Mouse (Mus musculus): ENCODE measurements around the gene Mif4gd. TPM values are rescaled to one million over a fixed set of nuclear protein-coding genes. Genes with fewer than 3 reads are reported as not detected.
"Not testable (repeated sequence)": the region's sequence is repeated elsewhere in the genome, so short reads cannot be mapped to it uniquely, and the experiment has no call there.

Mif4gd gene
- total RNA-seq (2021) = 10 to 100 TPM; 51.1 to 54.2 TPM
- long read RNA-seq, experiment 1, transcript Mif4gd-201 (6 exons, 1,372 nt) = major isoform, 22 of 32 reads
- long read RNA-seq, experiment 1, partial matches to known transcripts = 1 of 32 reads
- long read RNA-seq, experiment 1, other reads (novel, unspliced or antisense) = 8 of 32 reads
- long read RNA-seq, experiment 2, transcript Mif4gd-201 (6 exons, 1,372 nt) = major isoform, 14 of 21 reads
- long read RNA-seq, experiment 2, partial matches to known transcripts = 2 of 21 reads
- long read RNA-seq, experiment 2, other reads (novel, unspliced or antisense) = 4 of 21 reads

DNA sequence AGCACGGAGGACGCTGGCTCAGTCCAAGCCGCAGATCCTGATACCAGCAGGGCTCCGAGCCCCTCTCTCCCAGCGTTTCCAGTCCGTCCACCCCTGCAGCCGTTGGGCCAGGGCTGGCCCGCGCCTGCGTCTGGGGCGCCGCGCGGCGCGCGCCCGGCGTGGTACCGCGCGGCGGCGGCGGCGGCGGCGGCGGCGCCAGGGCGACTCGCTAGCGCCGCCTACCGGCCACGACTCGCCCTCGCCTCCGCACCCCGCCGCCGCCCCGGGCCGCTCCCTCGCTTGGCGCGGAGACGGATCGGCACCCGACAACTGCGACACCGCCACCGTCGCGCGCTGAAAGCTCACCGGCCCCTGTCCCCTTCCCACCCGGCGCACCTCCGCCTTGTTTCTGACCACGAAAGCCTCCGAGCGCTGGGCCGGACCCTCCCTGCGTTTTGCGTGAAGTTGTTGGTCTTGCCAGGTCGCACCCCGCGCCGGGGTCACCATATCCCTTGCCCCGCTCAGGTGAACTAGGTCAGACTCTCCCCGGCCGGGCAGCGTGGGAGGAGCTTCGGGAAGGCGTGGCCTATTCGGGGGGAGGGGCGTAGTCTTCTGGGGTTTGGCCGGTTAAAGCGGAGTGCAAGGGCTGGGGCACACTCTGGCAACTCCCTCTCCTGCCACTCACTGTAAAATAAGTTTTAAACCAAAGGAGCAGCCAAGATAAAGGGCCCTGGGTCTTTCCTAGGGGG, at the start of gene Mif4gd:
TSS of gene Mif4gd (minus strand) at position 560 of the 728 bp plus-strand sequence.
- peak; percentile 95 to 98 for DNase-seq

DNA sequence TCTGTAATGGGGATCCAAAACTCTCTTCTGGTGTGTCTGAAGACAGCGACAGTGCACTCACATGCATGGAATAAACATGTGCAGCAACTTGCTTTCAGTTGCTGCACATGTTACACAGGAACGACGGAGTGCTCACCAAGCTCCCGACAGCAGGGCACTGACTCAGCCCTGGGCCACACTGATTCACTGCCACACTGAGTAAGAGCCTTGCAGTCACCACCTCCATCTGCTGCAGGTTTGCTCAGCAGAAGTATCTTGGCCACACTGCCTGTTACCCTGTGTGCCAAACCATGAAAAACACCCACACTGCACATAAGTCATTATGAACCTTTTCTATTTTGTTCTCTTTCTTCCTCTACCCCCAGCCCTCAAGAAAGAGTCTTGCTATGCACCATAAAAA, 47.6 kb upstream of the Mif4gd start:
- DNase-seq = no peak

DNA sequence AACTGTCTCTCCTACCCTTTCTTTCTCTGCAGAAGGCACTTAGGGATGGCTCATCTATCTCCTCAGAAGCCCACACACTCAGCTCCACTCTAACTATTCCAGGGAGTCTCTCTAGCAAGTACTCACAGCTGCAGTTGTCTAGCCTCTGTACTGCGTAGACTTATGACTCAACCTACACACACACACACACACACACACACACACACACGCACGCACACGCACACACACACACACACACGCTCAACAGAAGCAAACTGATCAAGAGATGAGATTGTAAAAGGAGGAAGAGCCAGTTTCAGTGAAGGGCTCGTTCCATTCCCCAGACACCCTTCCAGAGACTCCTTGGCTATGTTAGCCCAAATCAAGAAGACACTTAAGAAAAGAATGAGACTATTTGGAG, 45.8 kb upstream of the Mif4gd start:
- DNase-seq = no peak

DNA sequence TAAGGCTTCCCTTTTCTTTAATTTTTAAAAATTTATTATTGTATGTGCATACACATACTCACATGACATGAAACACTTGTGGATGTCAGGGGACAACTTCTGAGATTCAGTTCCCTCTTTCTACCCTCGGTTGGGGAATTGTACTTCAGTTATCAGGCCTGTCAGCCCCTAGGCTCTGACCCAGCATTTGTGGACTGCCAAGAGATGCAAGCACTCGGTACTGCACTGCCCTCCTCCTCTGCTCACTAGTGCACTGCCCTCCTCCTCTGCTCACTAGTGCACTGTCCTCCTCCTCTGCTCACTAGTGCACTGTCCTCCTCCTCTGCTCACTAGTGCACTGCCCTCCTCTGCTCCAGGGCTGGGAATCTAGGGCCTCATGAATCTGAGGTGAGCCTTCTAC, 41.4 kb upstream of the Mif4gd start:
- DNase-seq = no peak

DNA sequence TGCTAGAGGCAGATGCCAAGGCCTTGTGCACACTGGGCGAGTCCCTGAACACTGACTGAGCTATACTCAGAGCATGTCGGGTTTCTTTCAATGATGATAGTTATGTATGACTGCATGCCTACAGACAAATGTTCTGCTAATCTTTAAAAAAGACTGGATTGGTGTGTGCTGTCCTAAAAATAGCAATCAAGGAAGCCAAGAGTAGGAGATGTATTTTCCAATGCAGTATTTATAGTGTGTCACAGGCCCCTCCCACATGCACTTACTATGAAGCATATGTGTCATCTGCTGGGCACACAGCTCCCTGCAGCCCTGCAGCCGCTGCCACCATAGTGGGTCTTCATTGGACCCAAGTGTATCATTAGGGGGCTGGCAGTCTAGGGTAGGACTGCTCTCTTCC, 40.4 kb upstream of the Mif4gd start:
- DNase-seq = peak in 1 of 2 experiments; percentile 37

DNA sequence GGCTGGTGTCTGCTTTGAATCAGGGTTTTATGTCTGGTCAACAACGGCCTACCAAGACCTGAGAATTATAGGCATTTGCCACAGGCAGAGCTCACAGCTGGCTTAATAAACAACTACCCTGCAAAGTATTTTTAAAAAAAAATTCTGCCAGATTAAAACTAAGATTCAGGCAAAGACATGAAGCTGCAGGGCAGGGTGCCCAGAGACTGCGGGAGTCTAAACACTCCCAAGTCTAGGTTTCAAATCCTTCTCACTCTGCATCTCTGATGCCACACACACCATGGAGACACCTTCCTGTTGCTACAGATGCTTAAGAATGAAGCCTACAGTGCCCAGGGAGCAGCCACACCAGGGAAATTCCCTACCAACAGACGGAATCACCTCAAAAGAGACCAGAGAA, 38.9 kb upstream of the Mif4gd start:
- DNase-seq = no peak

DNA sequence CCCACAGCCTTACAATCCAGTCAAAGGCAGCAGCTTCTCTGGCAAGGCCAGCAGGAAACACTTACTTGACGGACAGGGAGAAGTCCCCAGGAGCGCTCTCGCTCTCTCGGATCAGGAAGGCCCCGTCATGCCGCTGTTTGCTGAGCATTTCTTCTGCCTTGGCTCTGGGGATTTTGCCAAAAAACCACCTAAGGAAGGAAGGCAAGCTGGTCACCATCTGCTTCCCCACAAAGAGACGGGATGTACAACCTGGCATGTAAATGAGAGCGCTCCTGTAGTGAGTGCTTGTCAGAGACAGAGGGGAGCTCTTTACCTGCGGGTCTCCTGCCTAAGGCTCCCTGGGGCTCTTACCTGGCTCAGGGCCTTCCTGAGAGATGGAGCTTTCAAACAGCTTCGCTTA, 36.9 kb upstream of the Mif4gd start:
- DNase-seq = no peak

DNA sequence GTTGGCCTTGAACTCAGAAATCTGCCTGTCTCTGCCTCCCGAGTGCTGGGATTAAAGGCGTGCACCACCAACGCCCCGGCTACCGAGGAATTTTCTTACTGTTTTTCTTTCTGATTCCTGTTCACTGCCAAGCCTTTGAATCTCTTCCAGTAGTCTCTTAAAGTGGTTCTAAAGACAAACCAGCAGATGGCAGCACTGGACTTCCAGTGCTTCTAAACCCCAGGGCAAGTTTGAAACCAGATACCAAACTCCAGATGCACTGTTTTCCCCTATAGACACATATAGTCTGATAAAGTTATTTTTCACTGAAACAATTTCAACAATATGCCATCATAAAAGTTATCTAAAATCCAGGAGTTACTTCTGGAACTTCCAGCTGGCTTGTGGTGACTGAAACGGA, 34.7 kb upstream of the Mif4gd start:
- peak; percentile 69 to 82 for DNase-seq

DNA sequence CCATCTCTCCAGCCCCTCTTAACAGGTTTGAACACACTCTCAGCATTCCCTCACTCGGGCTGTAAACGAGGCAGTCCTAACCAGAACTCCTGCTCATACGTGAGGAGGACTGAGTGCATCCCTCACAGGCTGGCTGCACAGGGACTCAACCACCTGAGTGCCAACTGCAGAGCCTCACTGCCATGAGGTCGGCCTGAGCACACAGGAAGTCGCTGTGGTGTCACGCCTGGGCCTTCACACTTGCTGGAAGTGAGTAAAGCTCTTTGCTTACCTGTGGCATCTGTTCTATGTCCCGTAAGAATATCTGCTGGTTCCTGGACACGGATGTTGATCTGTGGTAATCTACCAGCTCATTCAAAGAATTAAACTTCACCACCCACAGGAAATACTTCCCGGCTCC, 33.7 kb upstream of the Mif4gd start:
- DNase-seq = no peak

DNA sequence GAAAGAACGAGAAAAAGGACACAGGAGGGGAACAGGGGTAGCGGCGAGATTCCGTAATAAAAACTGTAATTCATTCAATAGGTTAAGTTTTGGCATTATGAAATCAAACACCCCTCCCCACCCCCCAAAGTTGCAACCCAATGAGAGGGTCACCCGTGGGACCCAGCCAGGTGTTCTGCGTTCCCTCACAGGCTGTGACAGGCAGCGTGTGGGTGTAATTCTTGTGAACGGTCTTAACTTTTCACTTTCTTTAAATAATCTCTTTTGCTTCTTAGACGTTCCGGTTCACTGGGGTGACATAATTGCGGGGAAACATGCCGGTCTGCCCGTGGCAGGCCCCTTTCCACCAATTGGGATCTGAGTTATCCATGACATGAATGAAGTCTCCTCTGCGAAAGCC, 32.7 kb upstream of the Mif4gd start:
- DNase-seq = not testable (repeated sequence)

DNA sequence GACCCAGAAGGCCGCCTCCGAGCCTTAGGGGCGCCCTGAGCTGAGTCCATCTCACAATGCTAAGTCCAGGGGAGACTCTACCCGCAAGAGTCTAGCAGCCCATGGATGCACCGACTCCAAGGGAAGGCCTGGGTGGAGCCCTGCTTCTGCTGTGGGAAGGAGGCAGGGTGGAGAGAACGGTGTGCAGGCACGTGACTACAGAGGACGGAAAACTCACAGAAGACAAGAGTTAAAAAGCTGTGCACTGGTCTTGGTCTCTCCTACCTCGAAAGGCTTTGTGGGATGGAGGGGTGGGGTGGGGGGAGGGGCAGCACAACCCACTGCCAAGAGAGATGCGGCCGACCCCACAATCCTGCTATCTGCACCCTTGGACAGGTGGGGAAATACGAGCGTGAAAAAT, 31.5 kb upstream of the Mif4gd start:
- DNase-seq = no peak

DNA sequence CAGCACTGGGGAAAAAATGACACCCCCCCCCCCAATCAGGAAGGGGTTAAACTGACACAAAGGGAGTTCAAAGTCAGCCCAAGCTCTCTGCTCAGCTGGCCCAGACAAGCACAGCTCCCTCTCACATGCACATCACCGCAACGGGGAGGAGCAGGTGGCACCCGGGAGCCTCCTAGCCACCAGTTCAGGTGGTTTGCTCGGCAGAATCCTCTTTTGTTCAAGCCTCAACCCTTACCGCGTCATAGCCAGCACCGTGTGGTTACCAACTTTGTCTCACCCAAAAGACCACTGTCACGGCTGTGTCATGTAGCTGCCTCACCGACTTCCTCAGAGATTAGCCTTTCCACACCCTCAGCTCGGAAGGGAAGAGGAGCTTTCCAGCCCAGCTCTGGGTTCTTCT, 30.5 kb upstream of the Mif4gd start:
- DNase-seq = no peak

DNA sequence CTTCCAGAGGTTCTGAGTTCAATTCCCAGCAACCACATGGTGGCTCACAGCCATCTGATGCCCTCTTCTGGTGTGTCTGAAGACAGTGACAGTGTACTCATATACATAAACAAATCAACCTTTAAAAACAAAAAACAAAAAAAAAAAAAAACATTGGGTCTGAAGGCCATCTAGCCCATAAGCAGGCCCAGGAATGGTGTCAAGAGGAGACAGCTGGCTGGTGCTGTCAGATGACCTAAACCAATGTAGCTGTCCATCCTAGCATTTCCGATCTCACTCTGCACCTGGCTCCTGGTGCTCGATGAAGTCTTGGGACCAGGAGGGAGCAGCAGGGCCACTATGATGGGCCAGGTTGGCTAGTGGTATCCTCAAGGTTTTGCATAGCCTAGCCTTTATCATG, 29.9 kb upstream of the Mif4gd start:
- no peak for DNase-seq

DNA sequence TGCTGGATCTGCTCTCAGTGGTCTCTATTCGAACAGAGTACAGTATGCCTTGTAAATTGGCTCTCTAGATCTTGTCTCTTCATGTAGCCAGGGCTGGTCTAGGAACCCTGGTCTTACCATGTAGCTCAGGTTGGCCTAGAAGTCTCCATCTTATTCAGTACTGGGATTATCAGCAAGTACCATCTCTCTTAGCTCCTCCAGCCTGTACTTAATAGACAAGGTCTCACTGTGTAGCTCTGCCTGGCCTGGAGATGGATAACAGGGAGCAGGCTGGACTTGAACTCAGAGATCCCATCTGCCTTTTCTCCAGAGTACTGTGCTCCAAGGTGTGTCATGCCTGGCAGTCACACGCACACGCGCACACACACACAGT, 28.9 kb upstream of the Mif4gd start:
- no peak for DNase-seq

DNA sequence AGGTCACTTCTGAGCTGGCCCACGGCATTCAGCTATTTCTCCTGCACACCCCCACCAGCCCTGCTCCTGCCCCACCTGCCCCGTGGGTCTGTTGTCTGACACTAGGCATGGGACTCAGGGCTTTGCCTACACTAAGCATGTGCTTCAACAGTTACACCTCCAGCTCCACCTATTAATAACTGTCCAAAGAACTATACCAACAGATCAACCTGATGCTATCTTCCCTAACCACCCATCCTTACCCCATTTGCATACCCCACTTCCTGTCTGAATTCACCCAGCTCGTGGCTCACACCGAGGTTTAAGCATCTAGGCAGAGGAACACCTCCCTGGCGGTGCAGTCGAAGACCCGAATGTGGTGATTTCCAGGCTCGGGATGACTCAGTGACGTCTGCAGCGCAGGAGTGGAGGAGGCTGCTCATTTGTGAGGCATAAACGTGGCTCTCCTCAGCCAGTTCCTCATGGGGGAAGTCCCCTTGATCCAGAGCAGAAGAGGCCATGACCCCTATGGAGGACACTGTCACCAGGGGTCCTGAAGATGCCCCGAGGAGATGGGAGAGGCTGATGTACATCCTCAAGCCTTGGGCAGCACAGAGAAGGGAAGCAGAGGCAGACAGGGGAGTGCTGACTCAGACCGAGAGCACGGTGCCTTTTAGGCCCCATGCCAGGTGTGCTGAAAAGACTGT, 28.4 kb upstream of the Mif4gd start:
- peak in 1 of 2 experiments; percentile 30 for DNase-seq

DNA sequence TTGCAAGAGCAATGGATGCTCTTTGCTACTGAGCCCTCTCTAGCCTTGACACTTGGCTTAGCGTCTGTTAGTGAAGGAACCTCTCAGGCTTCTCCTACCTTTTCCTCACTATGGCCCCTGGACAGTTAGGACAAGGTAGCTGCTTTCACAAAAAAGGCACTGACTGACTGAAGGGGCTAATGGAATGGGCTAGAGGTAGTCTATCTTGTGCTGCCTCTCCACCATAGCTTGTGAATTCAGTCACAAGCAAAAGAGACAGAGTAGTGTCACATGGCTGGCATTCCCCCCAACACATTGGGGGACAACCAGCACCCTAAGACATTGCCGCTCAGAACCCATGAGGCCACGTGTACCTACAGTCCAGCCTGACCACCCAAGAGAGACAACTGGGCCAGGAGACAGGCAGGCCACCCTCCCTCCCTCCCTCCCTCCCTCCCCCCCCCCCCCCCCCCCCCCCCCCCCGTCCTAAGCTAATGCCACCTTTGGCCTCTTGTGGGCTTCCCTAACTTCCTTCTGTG, 27.6 kb upstream of the Mif4gd start:
- no peak for DNase-seq

DNA sequence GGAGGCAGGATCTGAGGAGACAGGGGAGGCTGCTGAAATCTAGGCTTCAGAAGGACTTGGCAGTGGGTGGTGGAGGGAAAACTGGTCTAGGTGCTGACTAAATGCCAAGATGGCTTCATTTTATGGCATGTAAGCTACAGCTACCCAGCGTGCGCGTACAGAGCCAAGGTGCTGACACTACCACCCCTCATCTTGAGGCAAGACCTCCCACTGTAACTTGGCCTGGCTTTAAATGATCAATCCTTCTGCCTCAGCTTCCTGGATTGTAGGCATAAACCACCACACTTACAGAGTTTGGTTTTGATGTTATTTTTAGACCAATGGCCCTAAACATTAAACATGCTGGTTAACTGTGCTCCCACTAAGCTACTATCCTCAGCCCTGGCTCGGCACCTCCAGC, 26.8 kb upstream of the Mif4gd start:
- no peak for DNase-seq

DNA sequence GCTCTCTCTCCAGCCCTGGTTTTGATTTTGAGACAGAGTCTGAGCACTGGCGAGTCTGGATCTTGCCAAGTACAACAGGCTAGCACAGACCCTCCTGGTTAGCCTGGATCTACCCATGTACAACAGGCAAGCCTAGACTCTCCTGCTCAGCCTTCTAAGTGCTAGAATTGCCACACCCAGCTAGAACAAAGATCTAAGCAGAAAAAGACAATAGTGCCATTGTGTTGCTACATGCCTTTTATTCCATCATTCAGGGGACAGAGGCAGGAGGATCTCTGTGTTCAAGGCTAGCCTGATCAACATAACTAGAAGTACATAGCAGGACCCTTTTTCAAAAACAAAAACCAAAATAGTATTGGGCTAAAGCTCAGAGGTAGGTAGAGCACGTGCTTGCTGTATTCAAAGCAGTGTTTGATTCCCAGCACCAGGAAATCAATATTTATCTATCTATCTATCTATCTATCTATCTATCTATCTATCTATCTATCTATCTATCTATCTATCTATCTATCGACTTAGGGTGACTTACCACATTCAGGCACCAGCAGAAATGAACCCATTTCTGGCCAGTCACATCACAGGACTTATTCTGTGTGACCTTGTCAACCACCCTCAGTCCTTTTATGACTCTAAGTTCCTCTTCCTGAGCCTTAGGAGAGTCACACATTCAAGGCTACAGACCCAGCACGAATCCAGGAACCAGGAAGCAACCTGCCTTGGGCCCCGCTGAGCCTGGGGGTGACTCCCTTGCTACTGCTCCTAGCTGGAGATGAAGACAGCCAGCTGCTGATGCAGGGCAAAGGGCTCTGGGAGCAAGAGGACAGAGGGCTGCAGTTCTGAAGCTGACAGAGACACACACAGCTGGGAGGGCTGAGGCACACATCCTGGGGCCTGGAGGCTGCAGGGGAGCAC, 26.0 kb upstream of the Mif4gd start:
- DNase-seq = no peak

DNA sequence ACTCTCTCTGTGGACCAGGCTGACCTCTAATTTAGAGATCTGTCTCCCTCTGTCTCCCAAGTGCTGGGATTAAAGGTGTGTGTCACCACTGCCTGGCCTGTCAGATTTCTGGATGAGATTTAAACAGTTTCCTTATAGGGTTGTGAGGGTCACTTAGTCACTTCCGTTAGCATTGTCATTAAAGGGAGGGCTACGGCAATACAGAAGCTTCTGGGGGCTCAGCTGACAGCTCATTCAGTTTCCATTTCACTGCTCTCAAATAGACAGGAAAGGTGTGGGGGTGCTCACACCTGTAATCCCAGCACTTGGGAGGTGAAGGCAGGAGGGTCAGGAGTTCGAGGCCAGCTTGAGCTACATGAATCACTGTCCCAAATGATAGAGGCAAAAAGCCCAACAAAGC, 24.2 kb upstream of the Mif4gd start:
- no peak for DNase-seq

DNA sequence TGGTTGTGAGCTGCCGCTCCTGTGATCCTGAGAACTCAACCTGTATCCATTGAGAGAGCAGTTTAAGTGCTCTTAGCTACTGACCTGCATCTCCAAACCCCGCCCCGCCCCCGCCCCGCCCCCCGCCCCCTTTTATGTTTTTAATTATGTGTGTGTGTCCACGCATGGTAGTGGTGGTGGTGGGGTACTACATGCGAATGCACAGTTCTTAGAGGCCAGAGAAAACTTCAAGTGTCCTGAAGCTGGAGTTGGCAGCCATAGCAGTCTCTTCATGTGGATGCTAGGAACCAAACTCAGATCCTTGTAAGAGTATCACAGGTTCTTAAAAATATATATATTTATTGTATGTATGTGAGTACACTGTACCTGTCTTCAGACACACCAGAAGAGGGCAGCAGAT, 22.7 kb upstream of the Mif4gd start:
- DNase-seq = no peak

DNA sequence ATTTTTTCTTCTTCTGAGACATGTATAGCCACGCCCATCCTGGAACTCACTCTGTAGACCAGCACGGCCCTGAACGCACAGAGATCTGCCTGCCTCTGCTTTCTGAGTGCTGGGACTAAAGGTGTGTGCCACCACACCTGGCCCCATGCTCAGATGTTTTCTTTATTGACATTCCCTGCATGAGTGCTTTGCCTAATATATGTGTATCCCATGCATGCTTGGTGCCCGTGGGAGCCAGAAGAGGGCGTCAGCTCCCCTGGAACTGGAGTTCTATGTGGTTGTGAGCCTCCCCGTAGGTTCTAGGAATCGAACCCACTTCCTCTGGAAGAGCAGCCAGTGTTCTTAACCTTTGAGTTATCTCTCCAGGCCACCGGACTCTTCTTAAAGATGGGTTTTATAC, 22.3 kb upstream of the Mif4gd start:
- no peak for DNase-seq

DNA sequence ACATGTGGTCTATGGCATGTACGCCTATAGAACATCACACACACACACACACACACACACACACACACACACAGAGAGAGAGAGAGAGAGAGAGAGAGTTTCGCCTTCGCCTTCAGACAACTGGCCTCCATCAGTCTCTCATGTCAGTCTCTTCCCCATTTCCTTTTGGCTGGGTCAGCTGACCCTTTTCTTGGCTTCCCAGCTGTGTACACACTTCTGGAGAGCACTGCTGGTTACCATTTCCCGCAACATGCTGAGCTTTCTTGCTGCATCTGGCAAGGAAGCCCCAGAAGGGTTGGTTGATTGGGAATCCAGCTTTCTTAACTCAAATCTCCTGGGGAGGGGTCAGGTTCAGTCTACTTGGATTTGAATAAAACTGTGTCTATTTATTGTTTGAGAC, 21.3 kb upstream of the Mif4gd start:
- DNase-seq = peak in 1 of 2 experiments; percentile 55
